Mouse (Mus musculus): ENCODE measurements around the gene Arhgap19. TPM values are rescaled to one million over a fixed set of nuclear protein-coding genes. Genes with fewer than 3 reads are reported as not detected.
"Not testable (repeated sequence)": the region's sequence is repeated elsewhere in the genome, so short reads cannot be mapped to it uniquely, and the experiment has no call there.

The Arhgap19 gene
- polyA plus RNA-seq (2012; rRNA removed) = 0.71 and 2.1 TPM in 2 replicates

DNA sequence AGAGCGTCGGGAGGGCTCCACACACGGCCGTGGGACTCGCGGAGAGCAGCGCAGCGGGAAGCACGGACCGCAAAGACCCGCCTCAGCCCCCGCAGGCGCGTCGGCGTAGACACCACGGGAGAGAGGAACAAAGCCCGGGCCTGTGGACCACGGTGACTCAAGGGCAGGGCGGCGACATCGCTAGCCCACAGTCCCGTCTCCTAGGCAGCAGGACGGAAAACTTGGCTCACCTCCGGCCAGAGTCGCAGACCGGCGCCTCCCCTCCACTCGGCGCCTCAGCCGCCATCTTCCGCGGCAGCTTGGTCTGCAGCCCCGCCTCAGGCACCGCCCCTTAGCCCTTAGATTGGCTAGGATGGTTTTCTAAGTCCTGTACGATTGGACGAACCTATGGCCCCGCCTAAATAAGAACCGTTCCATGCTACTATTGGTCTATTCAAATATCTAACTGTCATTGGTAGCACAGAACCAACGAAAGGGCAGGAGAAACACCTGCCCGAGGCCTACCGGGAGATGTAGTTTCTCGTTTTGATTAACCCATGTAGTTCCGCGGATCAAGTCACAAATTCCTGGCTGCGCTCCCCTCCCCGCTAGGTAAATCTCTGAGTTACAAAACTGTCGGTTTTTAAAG is at the start of gene Arhgap19:
Gene Arhgap19, minus strand, starts transcription at position 306 of the 628 bp plus-strand sequence.
- H3K4me1 ChIP-seq (ENCODE audit: control insufficient read depth, insufficient read depth, insufficient read length, low read length) = peaks cover 8% of the 10 kb centered on the region; the same call in 1 of the 2 replicates
- H3K4me3 ChIP-seq (ENCODE audit: low read depth, low read length) = peak within 1 kb of the TSS; percentile 82
- TF ChIP-seq POLR2A (IDR thresholded peaks at IDR 0.05; ENCODE audit: low read depth, low read length) = no peak; the same call in none of the 2 replicates
- TF ChIP-seq CTCF (IDR thresholded peaks at IDR 0.05; ENCODE audit: extremely low read depth, insufficient read length, insufficient replicate concordance, low read depth, low read length) = no peak
- under 1% methylated on average over 48 of the region's 48 CpGs for WGBS
- H3K36me3 ChIP-seq (ENCODE audit: control insufficient read depth, insufficient read depth, low read length) = no peaks in the 10 kb centered on the region
- H3K27ac ChIP-seq (ENCODE audit: insufficient read depth, low read depth, low read length) = peak within 1 kb of the TSS; percentile 60
- no peaks in the 10 kb centered on the region for H3K27me3 ChIP-seq (ENCODE audit: control insufficient read depth, insufficient read depth, low read length)

DNA sequence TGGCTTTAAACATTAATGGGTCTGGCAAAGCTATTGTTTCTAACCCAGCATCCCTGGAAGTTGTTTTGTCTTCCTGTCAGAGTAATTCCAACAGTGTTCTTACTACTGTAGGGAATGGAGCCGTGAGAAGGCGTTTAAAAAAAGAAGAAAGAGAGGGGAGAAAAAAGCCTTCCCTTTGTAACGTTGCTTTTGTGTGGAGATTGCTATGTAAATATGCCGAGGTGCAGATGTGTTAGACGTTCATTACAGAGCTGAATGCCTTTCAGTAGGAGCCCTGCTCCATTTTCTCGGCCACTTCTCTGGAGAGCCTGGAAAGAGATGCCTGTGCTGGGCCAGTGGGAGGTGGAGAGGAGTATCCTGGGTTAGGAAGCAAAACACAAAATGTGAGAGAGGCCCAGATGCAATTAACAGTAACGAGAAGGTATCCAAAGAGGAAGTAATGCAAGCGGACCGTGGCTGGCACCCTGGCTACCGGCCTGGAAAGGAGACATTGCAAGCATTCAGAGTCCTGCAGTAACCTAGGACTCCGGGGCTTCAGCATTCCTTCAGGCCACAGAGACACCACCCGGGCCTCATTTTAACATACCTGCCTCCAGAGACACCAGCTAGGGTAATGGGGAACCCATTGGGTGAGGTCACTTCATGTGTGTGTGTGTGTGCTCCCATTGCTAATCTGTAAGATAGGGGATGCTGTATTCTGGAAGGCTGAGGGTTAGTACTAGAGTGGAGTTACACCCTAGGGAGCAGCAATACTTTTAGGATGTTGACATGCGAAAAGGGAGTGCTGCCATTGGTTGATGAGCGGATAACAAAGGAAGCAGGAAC is 49.1 kb upstream of the Arhgap19 start:
- Histone ChIP-seq H3K27me3 (ENCODE audit: control insufficient read depth, insufficient read depth, low read length) (no peaks in the 10 kb centered on the region), H3K36me3 (ENCODE audit: control insufficient read depth, insufficient read depth, low read length) (no peaks in the 10 kb centered on the region), H3K4me3 (ENCODE audit: low read depth, low read length) (no peak overlapping the region), H3K4me1 (ENCODE audit: control insufficient read depth, insufficient read depth, insufficient read length, low read length) (no peaks in the 10 kb centered on the region; the same call in none of the 2 replicates), H3K27ac (ENCODE audit: insufficient read depth, low read depth, low read length) (0 out of 2 replicates have a peak overlapping the region, but pooled peaks have one; percentile 12)
- TF ChIP-seq POLR2A (IDR thresholded peaks at IDR 0.05; ENCODE audit: low read depth, low read length) (no peak), CTCF (IDR thresholded peaks at IDR 0.05; ENCODE audit: extremely low read depth, insufficient read length, insufficient replicate concordance, low read depth, low read length) (no peak)
- WGBS = 33% methylated on average over 14 of the region's 14 CpGs

DNA sequence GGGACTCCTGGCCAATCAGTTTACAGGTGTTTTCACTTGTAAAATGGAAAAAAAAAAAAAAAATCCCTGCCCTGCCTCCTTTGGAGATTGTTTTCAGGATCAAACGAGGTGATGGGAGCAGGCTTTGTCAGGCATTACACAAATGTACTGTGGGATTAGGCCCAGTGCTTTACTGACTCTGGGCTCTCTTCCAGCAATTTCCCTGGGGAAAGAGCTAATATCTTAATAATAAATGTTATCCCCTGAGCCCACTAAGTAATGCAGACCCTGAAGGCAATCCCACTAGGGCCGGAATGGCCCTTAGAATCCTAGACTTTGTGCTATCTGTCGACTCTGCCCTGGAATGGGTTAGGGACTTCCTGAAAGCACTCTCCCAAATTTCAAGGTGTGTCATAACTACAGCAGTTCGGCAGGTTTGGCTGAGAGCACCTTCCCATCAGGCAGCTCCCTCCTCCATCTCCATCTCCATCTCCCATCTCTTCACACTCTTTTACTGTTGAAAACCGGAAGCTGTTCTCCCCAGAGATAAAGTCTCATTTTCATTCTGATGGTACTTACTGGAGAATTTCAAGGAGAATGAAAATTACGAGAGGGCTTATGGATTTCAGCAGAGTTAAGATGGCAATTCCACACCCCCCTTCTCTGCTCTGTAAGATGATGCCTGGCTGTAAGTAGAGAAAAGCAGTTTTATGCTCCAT is 48.3 kb upstream of the Arhgap19 start:
- Histone ChIP-seq H3K4me1 (ENCODE audit: control insufficient read depth, insufficient read depth, insufficient read length, low read length) (peaks cover 2% of the 10 kb centered on the region), H3K4me3 (ENCODE audit: low read depth, low read length) (no peak overlapping the region), H3K27ac (ENCODE audit: insufficient read depth, low read depth, low read length) (no peak overlapping the region), H3K36me3 (ENCODE audit: control insufficient read depth, insufficient read depth, low read length) (no peaks in the 10 kb centered on the region), H3K27me3 (ENCODE audit: control insufficient read depth, insufficient read depth, low read length) (no peaks in the 10 kb centered on the region)
- 41% methylated on average over 6 of the region's 6 CpGs for WGBS
- TF ChIP-seq CTCF (IDR thresholded peaks at IDR 0.05; ENCODE audit: extremely low read depth, insufficient read length, insufficient replicate concordance, low read depth, low read length) = no peak
- TF ChIP-seq POLR2A (IDR thresholded peaks at IDR 0.05; ENCODE audit: low read depth, low read length) = no peak

DNA sequence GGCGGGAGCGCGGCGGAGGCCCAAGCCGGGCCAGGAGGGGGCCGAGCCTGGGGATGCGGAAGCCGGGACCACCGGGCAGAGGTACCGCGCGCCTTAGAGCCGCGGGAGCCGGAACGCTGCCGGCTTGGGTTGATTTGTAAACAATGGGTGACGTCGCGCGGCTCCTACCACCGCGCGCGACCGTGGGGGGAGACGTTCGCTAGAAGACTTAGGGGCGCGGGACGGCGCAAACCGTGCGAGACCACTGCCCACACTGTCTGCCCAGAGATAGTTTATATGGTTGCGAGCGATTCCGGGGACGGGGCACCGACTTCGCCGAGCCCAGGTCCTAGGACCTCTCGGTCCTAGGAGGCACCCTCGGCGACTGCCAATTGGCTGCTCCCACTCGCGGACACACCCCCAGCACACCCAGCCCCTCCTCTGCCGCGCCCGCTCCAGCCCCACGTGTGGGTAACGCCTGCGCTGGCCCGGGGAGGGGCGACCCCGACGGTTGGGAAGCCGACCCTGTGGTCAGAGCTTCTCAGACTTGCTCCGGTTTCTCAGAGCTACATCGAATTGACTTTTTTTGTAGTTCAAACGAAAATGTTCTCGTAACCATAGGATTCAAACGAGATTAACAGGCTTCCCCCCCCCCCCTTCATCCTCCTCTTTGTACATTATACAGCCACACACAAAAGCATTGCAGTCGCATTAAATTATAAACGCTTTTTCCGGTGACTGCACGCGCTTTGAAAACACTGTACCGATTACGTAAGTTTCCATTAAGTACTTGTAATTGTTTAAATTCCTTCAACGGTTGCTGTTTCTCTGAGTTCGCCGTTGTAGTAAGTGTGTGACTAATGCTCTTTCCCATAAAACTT is 46.4 kb upstream of the Arhgap19 start, which contains the start of gene Frat2:
Gene Frat2, minus strand, starts transcription at position 141 of the 860 bp plus-strand sequence.
- Histone ChIP-seq H3K4me3 (ENCODE audit: low read depth, low read length) (peak within 1 kb of the TSS; percentile 97), H3K27me3 (ENCODE audit: control insufficient read depth, insufficient read depth, low read length) (no peaks in the 10 kb centered on the region), H3K36me3 (ENCODE audit: control insufficient read depth, insufficient read depth, low read length) (no peaks in the 10 kb centered on the region), H3K27ac (ENCODE audit: insufficient read depth, low read depth, low read length) (peak within 1 kb of the TSS; percentile 99), H3K4me1 (ENCODE audit: control insufficient read depth, insufficient read depth, insufficient read length, low read length) (peaks cover 5% of the 10 kb centered on the region)
- TF ChIP-seq POLR2A (IDR thresholded peaks at IDR 0.05; ENCODE audit: low read depth, low read length) (peak; percentile 84; the same call in 1 of the 2 replicates), CTCF (IDR thresholded peaks at IDR 0.05; ENCODE audit: extremely low read depth, insufficient read length, insufficient replicate concordance, low read depth, low read length) (no peak)
- under 1% methylated on average over 72 of the region's 72 CpGs for WGBS

DNA sequence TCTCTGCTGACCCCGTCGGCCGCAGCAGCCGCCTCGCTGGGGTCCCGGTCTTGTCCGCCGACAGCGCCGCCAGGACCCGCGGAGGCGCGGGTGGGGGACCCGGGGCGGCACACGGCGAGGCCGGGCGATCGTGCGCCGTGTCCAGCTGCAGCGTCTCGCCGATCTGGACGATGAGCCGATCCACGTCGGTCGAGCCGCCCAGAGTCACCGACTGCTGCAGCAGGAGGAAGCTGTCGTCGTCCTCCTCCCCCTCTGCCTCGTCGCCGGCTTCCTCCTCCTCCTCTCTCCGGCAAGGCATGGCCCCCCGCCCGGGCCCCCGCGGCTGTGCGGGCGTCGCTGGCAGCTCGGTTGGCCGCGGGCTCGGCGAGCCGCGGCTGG is 45.8 kb upstream of the Arhgap19 start:
- not testable (repeated sequence) for H3K4me1 ChIP-seq (ENCODE audit: control insufficient read depth, insufficient read depth, insufficient read length, low read length); H3K36me3 ChIP-seq (ENCODE audit: control insufficient read depth, insufficient read depth, low read length); H3K27me3 ChIP-seq (ENCODE audit: control insufficient read depth, insufficient read depth, low read length)
- under 1% methylated on average over 53 of the region's 53 CpGs for WGBS
- Histone ChIP-seq H3K27ac (ENCODE audit: insufficient read depth, low read depth, low read length) (peak overlapping the region; percentile 99), H3K4me3 (ENCODE audit: low read depth, low read length) (peak overlapping the region; percentile 97)

DNA sequence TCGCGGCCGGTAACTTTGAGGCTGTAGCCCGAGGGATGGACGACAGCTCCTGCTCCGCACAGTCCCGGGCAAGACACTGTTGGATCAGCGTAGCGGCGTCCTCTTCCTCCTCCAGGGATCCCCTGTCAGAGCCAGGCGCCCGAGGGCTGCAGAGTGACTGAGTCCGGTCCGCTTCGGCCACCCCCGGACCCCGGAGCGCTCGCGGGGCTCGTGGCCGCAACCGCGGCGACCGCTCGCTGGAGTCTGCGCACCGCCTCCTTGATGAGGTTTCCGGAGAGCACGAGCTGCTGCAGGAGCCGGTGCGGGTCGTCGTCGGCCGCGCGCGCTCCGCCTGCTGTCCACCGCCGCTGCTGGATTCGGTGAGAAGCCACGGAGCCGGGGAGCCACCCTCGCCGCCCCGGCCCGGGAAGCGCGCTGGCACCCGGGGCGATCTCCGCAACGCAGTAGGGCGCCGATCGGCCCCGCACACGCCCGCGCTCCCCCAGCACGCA is 45.3 kb upstream of the Arhgap19 start:
- Histone ChIP-seq H3K27me3 (ENCODE audit: control insufficient read depth, insufficient read depth, low read length) (no peaks in the 10 kb centered on the region), H3K27ac (ENCODE audit: insufficient read depth, low read depth, low read length) (peak overlapping the region; percentile 99), H3K36me3 (ENCODE audit: control insufficient read depth, insufficient read depth, low read length) (no peaks in the 10 kb centered on the region), H3K4me1 (ENCODE audit: control insufficient read depth, insufficient read depth, insufficient read length, low read length) (peaks cover 5% of the 10 kb centered on the region), H3K4me3 (ENCODE audit: low read depth, low read length) (peak overlapping the region; percentile 97)
- TF ChIP-seq CTCF (IDR thresholded peaks at IDR 0.05; ENCODE audit: extremely low read depth, insufficient read length, insufficient replicate concordance, low read depth, low read length) (no peak), POLR2A (IDR thresholded peaks at IDR 0.05; ENCODE audit: low read depth, low read length) (no peak)
- WGBS = under 1% methylated on average over 64 of the region's 64 CpGs

Data from small intestine, adult 2 months (tissue).